Mouse (Mus musculus): ENCODE data around the gene Cdkn2a. TPM values are rescaled to one million over a fixed set of nuclear protein-coding genes. Genes with fewer than 3 reads are reported as not detected.

The Cdkn2a gene
- polyA plus RNA-seq, 1 experiment = 9.8 TPM

DNA sequence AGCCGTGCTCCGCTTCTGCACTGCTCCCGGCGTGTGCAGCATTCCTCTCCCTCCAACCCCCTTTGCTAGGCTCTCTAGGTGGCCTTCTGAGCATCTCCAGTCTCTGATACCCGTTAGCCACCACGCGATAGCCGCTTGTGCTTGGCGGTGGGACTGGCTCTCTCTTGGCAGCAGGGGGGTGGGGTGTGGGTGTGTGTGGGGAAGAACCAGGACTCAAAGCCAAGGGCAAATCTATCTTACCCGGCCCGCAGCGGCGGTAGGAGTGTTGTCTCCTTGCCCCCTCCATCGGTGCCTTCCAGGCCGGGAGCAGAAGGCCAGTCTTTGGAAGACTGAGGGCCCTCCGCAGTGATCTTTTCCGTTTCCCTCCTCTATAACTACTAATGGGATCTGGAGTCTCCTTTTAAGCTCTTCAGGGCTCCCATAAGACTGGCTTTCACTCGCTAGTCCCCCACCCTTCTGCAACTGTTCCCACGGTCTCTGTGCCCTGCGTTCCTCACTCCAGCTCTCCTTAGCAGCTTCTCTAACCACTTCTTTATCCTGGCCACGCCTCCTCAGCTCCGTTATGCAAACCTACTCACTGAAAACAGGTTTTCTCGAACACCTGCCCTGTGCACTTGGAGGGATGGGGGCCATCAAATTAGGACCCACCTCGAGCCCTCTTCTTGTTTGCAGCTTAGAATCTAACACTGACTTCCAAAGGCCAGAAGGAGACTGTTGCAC is 19.5 kb downstream of the Cdkn2a start:
- H3K4me3 ChIP-seq (ENCODE audit: control insufficient read depth, insufficient read depth, low read length) = no peak overlapping the region
- no peak overlapping the region for H3K27ac ChIP-seq (ENCODE audit: control insufficient read depth, insufficient read depth, low read length)
- no peak for TF ChIP-seq POLR2A (IDR thresholded peaks at IDR 0.05; ENCODE audit: control insufficient read depth, extremely low read depth, insufficient read depth, low read length, poor library complexity)
- TF ChIP-seq CTCF (IDR thresholded peaks at IDR 0.05; ENCODE audit: borderline replicate concordance, control insufficient read depth, extremely low read depth, insufficient read depth, low read length, poor library complexity) = no peak
- 11% methylated on average over 24 of the region's 24 CpGs for WGBS
- H3K27me3 ChIP-seq (ENCODE audit: control insufficient read depth, insufficient read depth, low read length) = peaks cover 23% of the 10 kb centered on the region
- no peak for DNase-seq
- H3K4me1 ChIP-seq (replicated peaks; ENCODE audit: control insufficient read depth, insufficient read depth, low read length) = no peaks in the 10 kb centered on the region
- H3K36me3 ChIP-seq (ENCODE audit: control insufficient read depth, insufficient read depth, low read length) = no peaks in the 10 kb centered on the region

DNA sequence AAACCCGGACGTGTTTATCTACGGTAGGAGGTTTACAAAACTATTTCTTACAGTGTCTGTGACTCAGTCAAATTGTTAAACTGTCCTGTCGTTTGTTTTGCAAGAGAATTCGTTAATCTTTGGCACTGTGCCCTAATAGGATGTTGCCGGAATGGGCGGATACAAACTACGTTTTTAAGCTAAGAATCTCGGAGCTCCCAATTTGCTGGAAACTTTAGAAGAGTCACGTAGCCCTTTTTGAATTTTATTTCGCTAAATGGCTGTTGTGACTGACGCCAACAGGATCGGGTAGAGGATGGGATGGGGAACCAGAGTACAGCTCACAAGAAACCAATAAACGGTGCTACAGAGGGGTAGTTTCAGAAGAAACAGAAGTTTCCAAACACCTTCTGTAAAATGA is 20.4 kb downstream of the Cdkn2a start:
- no peak for DNase-seq
- Histone ChIP-seq H3K27ac (ENCODE audit: control insufficient read depth, insufficient read depth, low read length) (no peak overlapping the region), H3K4me3 (ENCODE audit: control insufficient read depth, insufficient read depth, low read length) (no peak overlapping the region), H3K36me3 (ENCODE audit: control insufficient read depth, insufficient read depth, low read length) (no peaks in the 10 kb centered on the region), H3K4me1 (replicated peaks; ENCODE audit: control insufficient read depth, insufficient read depth, low read length) (no peaks in the 10 kb centered on the region), H3K27me3 (ENCODE audit: control insufficient read depth, insufficient read depth, low read length) (peaks cover 23% of the 10 kb centered on the region)
- no peak for TF ChIP-seq CTCF (IDR thresholded peaks at IDR 0.05; ENCODE audit: borderline replicate concordance, control insufficient read depth, extremely low read depth, insufficient read depth, low read length, poor library complexity)
- WGBS = 7% methylated on average over 14 of the region's 14 CpGs

GRCm38 (mm10) chr4:89273585-89273984 is 20.9 kb downstream of the Cdkn2a start:
- TF ChIP-seq POLR2A (IDR thresholded peaks at IDR 0.05; ENCODE audit: control insufficient read depth, extremely low read depth, insufficient read depth, low read length, poor library complexity) (no peak), CTCF (IDR thresholded peaks at IDR 0.05; ENCODE audit: borderline replicate concordance, control insufficient read depth, extremely low read depth, insufficient read depth, low read length, poor library complexity) (no peak)
- 7% methylated on average over 9 of the region's 9 CpGs for WGBS
- no peak for DNase-seq
- Histone ChIP-seq H3K4me3 (ENCODE audit: control insufficient read depth, insufficient read depth, low read length) (no peak overlapping the region), H3K27me3 (ENCODE audit: control insufficient read depth, insufficient read depth, low read length) (peaks cover 23% of the 10 kb centered on the region), H3K4me1 (replicated peaks; ENCODE audit: control insufficient read depth, insufficient read depth, low read length) (no peaks in the 10 kb centered on the region), H3K27ac (ENCODE audit: control insufficient read depth, insufficient read depth, low read length) (no peak overlapping the region), H3K36me3 (ENCODE audit: control insufficient read depth, insufficient read depth, low read length) (no peaks in the 10 kb centered on the region)

GRCm38 (mm10) chr4:89272961-89273540 is 21.4 kb downstream of the Cdkn2a start:
- WGBS = 5% methylated on average over 20 of the region's 20 CpGs
- DNase-seq = no peak
- Histone ChIP-seq H3K27me3 (ENCODE audit: control insufficient read depth, insufficient read depth, low read length) (peaks cover 23% of the 10 kb centered on the region), H3K4me1 (replicated peaks; ENCODE audit: control insufficient read depth, insufficient read depth, low read length) (no peaks in the 10 kb centered on the region), H3K27ac (ENCODE audit: control insufficient read depth, insufficient read depth, low read length) (no peak overlapping the region), H3K4me3 (ENCODE audit: control insufficient read depth, insufficient read depth, low read length) (no peak overlapping the region), H3K36me3 (ENCODE audit: control insufficient read depth, insufficient read depth, low read length) (no peaks in the 10 kb centered on the region)
- no peak for TF ChIP-seq CTCF (IDR thresholded peaks at IDR 0.05; ENCODE audit: borderline replicate concordance, control insufficient read depth, extremely low read depth, insufficient read depth, low read length, poor library complexity)
- no peak for TF ChIP-seq POLR2A (IDR thresholded peaks at IDR 0.05; ENCODE audit: control insufficient read depth, extremely low read depth, insufficient read depth, low read length, poor library complexity)

- no peaks in the 10 kb centered on the region for H3K36me3 ChIP-seq (ENCODE audit: control insufficient read depth, insufficient read depth, low read length)
- 9% methylated on average over 18 of the region's 18 CpGs for WGBS
- no peak overlapping the region for H3K4me3 ChIP-seq (ENCODE audit: control insufficient read depth, insufficient read depth, low read length)
- DNase-seq = no peak
- H3K27me3 ChIP-seq (ENCODE audit: control insufficient read depth, insufficient read depth, low read length) = peaks cover 20% of the 10 kb centered on the region
- TF ChIP-seq CTCF (IDR thresholded peaks at IDR 0.05; ENCODE audit: borderline replicate concordance, control insufficient read depth, extremely low read depth, insufficient read depth, low read length, poor library complexity) (no peak), POLR2A (IDR thresholded peaks at IDR 0.05; ENCODE audit: control insufficient read depth, extremely low read depth, insufficient read depth, low read length, poor library complexity) (no peak)
- no peaks in the 10 kb centered on the region for H3K4me1 ChIP-seq (replicated peaks; ENCODE audit: control insufficient read depth, insufficient read depth, low read length)
- H3K27ac ChIP-seq (ENCODE audit: control insufficient read depth, insufficient read depth, low read length) = no peak overlapping the region
Observed at GRCm38 (mm10) chr4:89272101-89272718, 22.2 kb downstream of the Cdkn2a start.

DNA sequence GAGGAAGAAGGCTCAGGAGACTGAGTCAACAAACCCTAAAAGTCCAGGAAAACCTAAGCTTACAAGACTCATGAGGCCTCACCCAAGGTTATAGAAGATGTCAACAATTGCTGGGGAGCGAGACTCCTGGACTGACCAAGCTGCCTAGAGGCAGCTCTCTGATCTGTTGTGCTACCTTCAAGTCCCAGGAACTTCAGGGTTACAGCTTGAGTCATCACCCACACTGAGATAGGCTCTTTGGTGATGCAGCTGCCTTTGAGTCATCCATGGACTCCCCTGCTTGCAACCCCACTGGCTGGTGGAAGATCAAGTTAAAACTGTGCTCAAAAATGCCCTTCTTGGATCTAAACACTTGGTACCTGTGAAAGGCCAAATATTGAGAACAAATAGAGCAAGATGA is 36.7 kb downstream of the Cdkn2a start:
- WGBS = 67% methylated on average over 1 of the region's 1 CpGs
- TF ChIP-seq POLR2A (IDR thresholded peaks at IDR 0.05; ENCODE audit: control insufficient read depth, extremely low read depth, insufficient read depth, low read length, poor library complexity) (no peak), CTCF (IDR thresholded peaks at IDR 0.05; ENCODE audit: borderline replicate concordance, control insufficient read depth, extremely low read depth, insufficient read depth, low read length, poor library complexity) (no peak)
- Histone ChIP-seq H3K4me3 (ENCODE audit: control insufficient read depth, insufficient read depth, low read length) (no peak overlapping the region), H3K27me3 (ENCODE audit: control insufficient read depth, insufficient read depth, low read length) (no peaks in the 10 kb centered on the region), H3K4me1 (replicated peaks; ENCODE audit: control insufficient read depth, insufficient read depth, low read length) (no peaks in the 10 kb centered on the region), H3K27ac (ENCODE audit: control insufficient read depth, insufficient read depth, low read length) (no peak overlapping the region), H3K36me3 (ENCODE audit: control insufficient read depth, insufficient read depth, low read length) (no peaks in the 10 kb centered on the region)
- no peak for DNase-seq
